Mouse (Mus musculus): Measurements from ENCODE around the gene Rps12-ps3. TPM values are rescaled to one million over a fixed set of nuclear protein-coding genes. Genes with fewer than 3 reads are reported as not detected.
A peak's percentile ranks its signal among the peaks of the same experiment; 100 is the strongest.

Rps12-ps3 gene
- polyA plus RNA-seq, 1 experiment, result 780 TPM

GRCm38 (mm10) chr19:59337872-59338681, 16.0 kb downstream of the Rps12-ps3 start:
- no peaks in the 10 kb centered on the region for H3K27me3 ChIP-seq (ENCODE audit: control insufficient read depth, insufficient read depth, low read length, poor library complexity, severe bottlenecking)
- H3K27ac ChIP-seq (ENCODE audit: insufficient read depth, low read length), result no peak overlapping the region
- peaks cover 1% of the 10 kb centered on the region for H3K4me1 ChIP-seq (ENCODE audit: control insufficient read depth, insufficient read depth, low read length)
- no peaks in the 10 kb centered on the region for H3K36me3 ChIP-seq (ENCODE audit: control insufficient read depth, insufficient read depth, low read length, poor library complexity, severe bottlenecking)
- H3K9me3 ChIP-seq (replicated peaks; ENCODE audit: control insufficient read depth, insufficient read depth, low read length, poor library complexity, severe bottlenecking), result no peaks in the 10 kb centered on the region
- TF ChIP-seq EP300 (IDR thresholded peaks at IDR 0.05; ENCODE audit: insufficient read depth, low read depth, low read length) (no peak), CTCF (IDR thresholded peaks at IDR 0.05; ENCODE audit: low read depth, low read length) (no peak), POLR2A (IDR thresholded peaks at IDR 0.05; ENCODE audit: insufficient read depth, low read length) (no peak)
- no peak overlapping the region for H3K9ac ChIP-seq (ENCODE audit: low read depth, poor library complexity, severe bottlenecking)
- no peak overlapping the region for H3K4me3 ChIP-seq (ENCODE audit: low read depth, low read length)

GRCm38 (mm10) chr19:59339908-59340307, 17.8 kb downstream of the Rps12-ps3 start:
- H3K9me3 ChIP-seq (replicated peaks; ENCODE audit: control insufficient read depth, insufficient read depth, low read length, poor library complexity, severe bottlenecking), result no peaks in the 10 kb centered on the region
- H3K27ac ChIP-seq (ENCODE audit: insufficient read depth, low read length), result no peak overlapping the region
- no peak overlapping the region for H3K9ac ChIP-seq (ENCODE audit: low read depth, poor library complexity, severe bottlenecking)
- TF ChIP-seq EP300 (IDR thresholded peaks at IDR 0.05; ENCODE audit: insufficient read depth, low read depth, low read length), result no peak
- no peak for TF ChIP-seq POLR2A (IDR thresholded peaks at IDR 0.05; ENCODE audit: insufficient read depth, low read length)
- no peak for TF ChIP-seq CTCF (IDR thresholded peaks at IDR 0.05; ENCODE audit: low read depth, low read length)
- peaks cover 1% of the 10 kb centered on the region for H3K4me1 ChIP-seq (ENCODE audit: control insufficient read depth, insufficient read depth, low read length)
- H3K4me3 ChIP-seq (ENCODE audit: low read depth, low read length), result no peak overlapping the region
- H3K27me3 ChIP-seq (ENCODE audit: control insufficient read depth, insufficient read depth, low read length, poor library complexity, severe bottlenecking), result no peaks in the 10 kb centered on the region
- H3K36me3 ChIP-seq (ENCODE audit: control insufficient read depth, insufficient read depth, low read length, poor library complexity, severe bottlenecking), result no peaks in the 10 kb centered on the region

- H3K9me3 ChIP-seq (replicated peaks; ENCODE audit: control insufficient read depth, insufficient read depth, low read length, poor library complexity, severe bottlenecking), result no peaks in the 10 kb centered on the region
- H3K4me1 ChIP-seq (ENCODE audit: control insufficient read depth, insufficient read depth, low read length), result peaks cover under 1% of the 10 kb centered on the region
- no peak for TF ChIP-seq CTCF (IDR thresholded peaks at IDR 0.05; ENCODE audit: low read depth, low read length)
- no peak for TF ChIP-seq POLR2A (IDR thresholded peaks at IDR 0.05; ENCODE audit: insufficient read depth, low read length)
- no peak for TF ChIP-seq EP300 (IDR thresholded peaks at IDR 0.05; ENCODE audit: insufficient read depth, low read depth, low read length)
- H3K36me3 ChIP-seq (ENCODE audit: control insufficient read depth, insufficient read depth, low read length, poor library complexity, severe bottlenecking), result no peaks in the 10 kb centered on the region
- no peak overlapping the region for H3K27ac ChIP-seq (ENCODE audit: insufficient read depth, low read length)
- H3K27me3 ChIP-seq (ENCODE audit: control insufficient read depth, insufficient read depth, low read length, poor library complexity, severe bottlenecking), result no peaks in the 10 kb centered on the region
- H3K9ac ChIP-seq (ENCODE audit: low read depth, poor library complexity, severe bottlenecking), result no peak overlapping the region
- H3K4me3 ChIP-seq (ENCODE audit: low read depth, low read length), result no peak overlapping the region
Observed at GRCm38 (mm10) chr19:59342964-59343363, 20.9 kb downstream of the Rps12-ps3 start.

- no peaks in the 10 kb centered on the region for H3K4me1 ChIP-seq (ENCODE audit: control insufficient read depth, insufficient read depth, low read length)
- no peak for TF ChIP-seq POLR2A (IDR thresholded peaks at IDR 0.05; ENCODE audit: insufficient read depth, low read length)
- no peak for TF ChIP-seq EP300 (IDR thresholded peaks at IDR 0.05; ENCODE audit: insufficient read depth, low read depth, low read length)
- no peak for TF ChIP-seq CTCF (IDR thresholded peaks at IDR 0.05; ENCODE audit: low read depth, low read length)
- peak overlapping the region; percentile 58 for H3K4me3 ChIP-seq (ENCODE audit: low read depth, low read length)
- H3K27me3 ChIP-seq (ENCODE audit: control insufficient read depth, insufficient read depth, low read length, poor library complexity, severe bottlenecking), result no peaks in the 10 kb centered on the region
- no peaks in the 10 kb centered on the region for H3K36me3 ChIP-seq (ENCODE audit: control insufficient read depth, insufficient read depth, low read length, poor library complexity, severe bottlenecking)
- H3K27ac ChIP-seq (ENCODE audit: insufficient read depth, low read length), result no peak overlapping the region
- no peaks in the 10 kb centered on the region for H3K9me3 ChIP-seq (replicated peaks; ENCODE audit: control insufficient read depth, insufficient read depth, low read length, poor library complexity, severe bottlenecking)
- peak overlapping the region; percentile 89 for H3K9ac ChIP-seq (ENCODE audit: low read depth, poor library complexity, severe bottlenecking)
Observed at GRCm38 (mm10) chr19:59344304-59344711, 22.2 kb downstream of the Rps12-ps3 start.

GRCm38 (mm10) chr19:59345081-59345657, 23.1 kb downstream of the Rps12-ps3 start:
- Histone ChIP-seq H3K27ac (ENCODE audit: insufficient read depth, low read length) (no peak overlapping the region), H3K36me3 (ENCODE audit: control insufficient read depth, insufficient read depth, low read length, poor library complexity, severe bottlenecking) (no peaks in the 10 kb centered on the region), H3K27me3 (ENCODE audit: control insufficient read depth, insufficient read depth, low read length, poor library complexity, severe bottlenecking) (no peaks in the 10 kb centered on the region), H3K4me1 (ENCODE audit: control insufficient read depth, insufficient read depth, low read length) (no peaks in the 10 kb centered on the region), H3K4me3 (ENCODE audit: low read depth, low read length) (peak overlapping the region; percentile 58), H3K9me3 (replicated peaks; ENCODE audit: control insufficient read depth, insufficient read depth, low read length, poor library complexity, severe bottlenecking) (no peaks in the 10 kb centered on the region), H3K9ac (ENCODE audit: low read depth, poor library complexity, severe bottlenecking) (peak overlapping the region; percentile 89)
- TF ChIP-seq EP300 (IDR thresholded peaks at IDR 0.05; ENCODE audit: insufficient read depth, low read depth, low read length) (no peak), POLR2A (IDR thresholded peaks at IDR 0.05; ENCODE audit: insufficient read depth, low read length) (no peak), CTCF (IDR thresholded peaks at IDR 0.05; ENCODE audit: low read depth, low read length) (no peak)

Data from ES-Bruce4 (cell line).